In genomic region chr1:150425665-150426064, GRCm38 (mm10) we compare ENCODE assay signal across 16 mouse cellular contexts. TPM values are rescaled to one million over a fixed set of nuclear protein-coding genes. Genes with fewer than 3 reads are reported as not detected.
DNase-seq lines count a peak whose midpoint lies in the region; ATAC-seq and TF ChIP-seq lines count a peak whose summit lies in the region.
"Had no signal": no experiment of that assay in that cellular context is flagged by ENCODE, and none has a peak within 500 bp of the region (broad histone marks: within the 10 kb centered on the region; RNA-seq: fewer than 3 reads in every experiment).

No protein-coding gene starts in this region.

- no peak overlapping the region for H3K9ac ChIP-seq in heart, embryonic 16.5 days (ENCODE audit: low read length)
- H3K9ac ChIP-seq: forebrain, postnatal 0 days; limb, embryonic 13.5 days; liver, postnatal 0 days had no signal

- no peak for TF ChIP-seq POLR2A in kidney, adult 2 months (IDR thresholded peaks at IDR 0.05; ENCODE audit: low read depth, low read length)

- peak; percentile 67; the same call in 1 of the 2 replicates for ATAC-seq in heart, embryonic 16.5 days (replicated peaks; ENCODE audit: extremely low read depth, insufficient read depth, low FRiP score)
- ATAC-seq: CD4-positive, CD25-positive, alpha-beta regulatory T cell, adult 4 months; forebrain, postnatal 0 days; liver, postnatal 0 days had no signal

- 51% methylated on average over 9 of the region's 9 CpGs for WGBS in kidney, adult 2 months
- WGBS in heart, embryonic 16.5 days, result 61% methylated on average over 9 of the region's 9 CpGs

- no peak overlapping the region for H3K4me2 ChIP-seq in heart, embryonic 16.5 days (ENCODE audit: low read depth, low read length)
- H3K4me2 ChIP-seq: limb, embryonic 13.5 days had no signal

- TF ChIP-seq CTCF in kidney, adult 2 months (conservative IDR thresholded peaks at IDR 0.05; ENCODE audit: insufficient read depth, insufficient read length, low read depth, low read length), result no peak

- H3K4me3 ChIP-seq in kidney, adult 2 months (ENCODE audit: insufficient read depth, low read depth, low read length), result no peak overlapping the region
- no peak overlapping the region for H3K4me3 ChIP-seq in heart, embryonic 16.5 days (ENCODE audit: low read length)
- H3K4me3 ChIP-seq: erythroblast, embryonic 14.5 days; limb, embryonic 13.5 days had no signal

- H3K27me3 ChIP-seq in kidney, adult 2 months (replicated peaks; ENCODE audit: control insufficient read depth, insufficient read depth, low read length), result no peaks in the 10 kb centered on the region
- no peaks in the 10 kb centered on the region for H3K27me3 ChIP-seq in heart, embryonic 16.5 days (ENCODE audit: control insufficient read depth, insufficient read depth, low read length)
- H3K27me3 ChIP-seq: limb, embryonic 13.5 days had no signal

- peak; percentile 83 for DNase-seq in kidney, adult 2 months
- DNase-seq in kidney, postnatal 4 days, result no peak
- DNase-seq in R1 (ENCODE audit: low read depth, low spot score), result peak; percentile 40
- DNase-seq in kidney, postnatal 14 days, result peak; percentile 22
- no peak for DNase-seq in adipocyte (ENCODE audit: low spot score)
- DNase-seq in thymus, postnatal 10 days (ENCODE audit: low spot score in 2 of 2), result no peak
- DNase-seq: adrenal gland, postnatal 36 days; cerebellum, postnatal 10 days; forebrain, postnatal 0 days; gastrocnemius, postnatal 10 days; liver, postnatal 0 days; thymus, postnatal 4 days had no signal

- H3K9me3 ChIP-seq in heart, embryonic 16.5 days (replicated peaks; ENCODE audit: control insufficient read depth, low read length), result no peaks in the 10 kb centered on the region
- H3K9me3 ChIP-seq: limb, embryonic 13.5 days had no signal

- peaks cover 25% of the 10 kb centered on the region for H3K36me3 ChIP-seq in kidney, adult 2 months (ENCODE audit: control insufficient read depth, insufficient read depth, low read length)
- peaks cover 63% of the 10 kb centered on the region for H3K36me3 ChIP-seq in heart, embryonic 16.5 days (ENCODE audit: control insufficient read depth, insufficient read depth)

- no peak overlapping the region for H3K27ac ChIP-seq in kidney, adult 2 months (ENCODE audit: insufficient read depth, low read depth, low read length)
- no peak overlapping the region for H3K27ac ChIP-seq in heart, embryonic 16.5 days (ENCODE audit: low read length)
- H3K27ac ChIP-seq: limb, embryonic 13.5 days had no signal

- no peaks in the 10 kb centered on the region for H3K4me1 ChIP-seq in kidney, adult 2 months (ENCODE audit: control insufficient read depth, insufficient read depth, low read length)
- H3K4me1 ChIP-seq in heart, embryonic 16.5 days (ENCODE audit: control insufficient read depth, insufficient read depth, low read length), result peaks cover 3% of the 10 kb centered on the region; the same call in 1 of the 2 replicates
- H3K4me1 ChIP-seq: limb, embryonic 13.5 days had no signal

RNA-seq across cellular contexts. Expression of gene Odr4, which starts 32.8 kb away (rescaled TPM):
- polyA plus RNA-seq in kidney, adult 2 months (2012; rRNA removed), result 7.7 and 11.2 TPM in 2 replicates
- 30.0 and 34.7 TPM in 2 replicates for polyA plus RNA-seq in heart, embryonic 16.5 days (2015; fragmentation: Nextera tagmentation; extraction: Ambion mirVana)

RNA-seq across cellular contexts. Expression of gene Tpr, which starts 33.0 kb away (rescaled TPM):
- polyA plus RNA-seq in kidney, adult 2 months (2012; rRNA removed), result 44.6 and 50.3 TPM in 2 replicates
- 115 and 118 TPM in 2 replicates for polyA plus RNA-seq in heart, embryonic 16.5 days (2015; fragmentation: Nextera tagmentation; extraction: Ambion mirVana)

RNA-seq across cellular contexts. Expression of gene Prg4, which starts 40.3 kb away (rescaled TPM):
- polyA plus RNA-seq in kidney, adult 2 months (2012; rRNA removed), result 0.11 and 0.44 TPM in 2 replicates
- polyA plus RNA-seq in heart, embryonic 16.5 days (2015; fragmentation: Nextera tagmentation; extraction: Ambion mirVana), result 0.49 and 0.71 TPM in 2 replicates
- polyA plus RNA-seq: erythroblast, embryonic 14.5 days had no signal

Comparison
In these comparisons a context has a peak if more than half of its experiments do, and no peak if none do; other contexts are left out.
1. DNase-seq: peak in kidney, adult 2 months (single experiment), R1 (single experiment) and kidney, postnatal 14 days (single experiment); none in kidney, postnatal 4 days (0 of 2), adipocyte (single experiment) and thymus, postnatal 10 days (0 of 2).